21 mouse cellular contexts compared by ENCODE assay signal in the genomic region with DNA sequence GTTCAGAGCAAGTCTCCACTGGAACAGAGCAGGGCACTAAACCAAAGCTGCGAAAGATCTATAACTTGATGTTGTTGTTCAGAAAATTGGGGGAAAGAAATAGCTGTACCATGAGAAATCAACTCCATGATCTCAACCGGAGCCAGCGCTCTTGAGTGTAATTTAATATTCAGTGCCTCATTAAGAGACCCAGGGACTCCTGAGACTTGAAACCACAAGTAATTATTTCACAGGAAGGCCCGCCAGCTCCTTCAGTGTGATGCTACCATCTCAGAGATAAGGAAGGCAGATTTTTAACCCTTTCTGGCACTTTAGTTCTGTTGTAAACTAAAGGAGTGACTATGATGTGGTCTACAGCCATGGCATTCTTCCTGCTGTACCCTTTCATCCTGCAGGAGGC.
DNase-seq lines count a peak whose midpoint lies in the region; ATAC-seq and TF ChIP-seq lines count a peak whose summit lies in the region.
"Had no signal": no experiment of that assay in that cellular context is flagged by ENCODE, and none has a peak within 500 bp of the region (broad histone marks: within the 10 kb centered on the region; RNA-seq: fewer than 3 reads in every experiment).

No protein-coding gene starts in this region.

- no peak for TF ChIP-seq CTCF in brain, embryonic 14.5 days (IDR thresholded peaks at IDR 0.05; ENCODE audit: borderline replicate concordance, extremely low read depth, insufficient read depth, insufficient read length)

- WGBS in hindbrain, embryonic 13.5 days = 54% methylated on average over 4 of the region's 4 CpGs
- WGBS in hindbrain, embryonic 11.5 days = 80% methylated on average over 4 of the region's 4 CpGs
- 61% methylated on average over 4 of the region's 4 CpGs for WGBS in midbrain, embryonic 14.5 days
- 63% methylated on average over 4 of the region's 4 CpGs for WGBS in midbrain, embryonic 16.5 days
- 56% methylated on average over 4 of the region's 4 CpGs for WGBS in neural tube, embryonic 15.5 days

- no peak overlapping the region for H3K4me2 ChIP-seq in hindbrain, embryonic 13.5 days
- no peak overlapping the region for H3K4me2 ChIP-seq in hindbrain, embryonic 11.5 days (replicated peaks; ENCODE audit: low read depth, low read length)
- H3K4me2 ChIP-seq in midbrain, embryonic 14.5 days (ENCODE audit: low read length) = no peak overlapping the region
- no peak overlapping the region for H3K4me2 ChIP-seq in midbrain, embryonic 16.5 days (ENCODE audit: low read length)
- no peak overlapping the region for H3K4me2 ChIP-seq in neural tube, embryonic 15.5 days
- H3K4me2 ChIP-seq: embryonic facial prominence, embryonic 12.5 days; forebrain, embryonic 12.5 days; heart, embryonic 11.5 days; heart, embryonic 15.5 days had no signal

- no peak overlapping the region for H3K9ac ChIP-seq in hindbrain, embryonic 13.5 days
- no peak overlapping the region for H3K9ac ChIP-seq in hindbrain, embryonic 11.5 days (ENCODE audit: low read depth, low read length)
- no peak overlapping the region for H3K9ac ChIP-seq in midbrain, embryonic 14.5 days (replicated peaks; ENCODE audit: low read length)
- H3K9ac ChIP-seq in midbrain, embryonic 16.5 days (ENCODE audit: low read depth, low read length) = no peak overlapping the region
- H3K9ac ChIP-seq in neural tube, embryonic 15.5 days (replicated peaks) = no peak overlapping the region
- H3K9ac ChIP-seq: embryonic facial prominence, embryonic 12.5 days; forebrain, embryonic 12.5 days; forebrain, postnatal 0 days; heart, embryonic 15.5 days had no signal

- peak; percentile 44; the same call in 1 of the 2 replicates for ATAC-seq in hindbrain, embryonic 13.5 days (ENCODE audit: low FRiP score)
- no peak for ATAC-seq in hindbrain, embryonic 11.5 days (ENCODE audit: low FRiP score)
- ATAC-seq in midbrain, embryonic 14.5 days (ENCODE audit: low FRiP score, low TSS enrichment) = no peak
- no peak for ATAC-seq in midbrain, embryonic 16.5 days
- no peak for ATAC-seq in neural tube, embryonic 15.5 days (ENCODE audit: low FRiP score)
- ATAC-seq: activated CD4-positive, CD25-positive, alpha-beta regulatory T cell, adult 4 months; forebrain, postnatal 0 days; Patski had no signal

- 0 out of 2 replicates have a peak, but pooled peaks cover 7% of the 10 kb centered on the region for H3K4me1 ChIP-seq in hindbrain, embryonic 13.5 days (replicated peaks)
- no peaks in the 10 kb centered on the region for H3K4me1 ChIP-seq in hindbrain, embryonic 11.5 days (replicated peaks; ENCODE audit: control insufficient read depth, insufficient read depth, low read length)
- peaks cover 6% of the 10 kb centered on the region; the same call in 1 of the 2 replicates for H3K4me1 ChIP-seq in midbrain, embryonic 14.5 days (ENCODE audit: control insufficient read depth, insufficient read depth, low read length)
- no peaks in the 10 kb centered on the region for H3K4me1 ChIP-seq in midbrain, embryonic 16.5 days (ENCODE audit: control insufficient read depth, insufficient read depth, low read length)
- peaks cover 9% of the 10 kb centered on the region; the same call in 1 of the 2 replicates for H3K4me1 ChIP-seq in neural tube, embryonic 15.5 days
- H3K4me1 ChIP-seq: embryonic facial prominence, embryonic 12.5 days; forebrain, embryonic 12.5 days; heart, embryonic 15.5 days had no signal

- no peaks in the 10 kb centered on the region for H3K27me3 ChIP-seq in hindbrain, embryonic 13.5 days
- H3K27me3 ChIP-seq in hindbrain, embryonic 11.5 days (ENCODE audit: control insufficient read depth, insufficient read depth, low read length) = no peaks in the 10 kb centered on the region
- H3K27me3 ChIP-seq in midbrain, embryonic 14.5 days (ENCODE audit: control insufficient read depth, insufficient read depth, low read length) = no peaks in the 10 kb centered on the region
- H3K27me3 ChIP-seq in midbrain, embryonic 16.5 days (ENCODE audit: control insufficient read depth, insufficient read depth, low read depth, low read length) = no peaks in the 10 kb centered on the region
- H3K27me3 ChIP-seq in neural tube, embryonic 15.5 days (replicated peaks) = no peaks in the 10 kb centered on the region
- H3K27me3 ChIP-seq: embryonic facial prominence, embryonic 12.5 days; forebrain, embryonic 12.5 days; heart, embryonic 15.5 days; Patski had no signal

- no peaks in the 10 kb centered on the region for H3K36me3 ChIP-seq in hindbrain, embryonic 13.5 days
- no peaks in the 10 kb centered on the region for H3K36me3 ChIP-seq in hindbrain, embryonic 11.5 days (ENCODE audit: control insufficient read depth, insufficient read depth, low read length)
- H3K36me3 ChIP-seq in midbrain, embryonic 14.5 days (ENCODE audit: control insufficient read depth, insufficient read depth, low read length) = no peaks in the 10 kb centered on the region
- H3K36me3 ChIP-seq in midbrain, embryonic 16.5 days (ENCODE audit: control insufficient read depth, insufficient read depth, low read length) = no peaks in the 10 kb centered on the region
- no peaks in the 10 kb centered on the region for H3K36me3 ChIP-seq in neural tube, embryonic 15.5 days
- H3K36me3 ChIP-seq: embryonic facial prominence, embryonic 12.5 days; forebrain, embryonic 12.5 days; heart, embryonic 15.5 days had no signal

- H3K4me3 ChIP-seq in hindbrain, embryonic 13.5 days = no peak overlapping the region
- H3K4me3 ChIP-seq in hindbrain, embryonic 11.5 days (ENCODE audit: low read depth, low read length) = no peak overlapping the region
- no peak overlapping the region for H3K4me3 ChIP-seq in midbrain, embryonic 14.5 days (replicated peaks; ENCODE audit: low read depth, low read length)
- no peak overlapping the region for H3K4me3 ChIP-seq in midbrain, embryonic 16.5 days (ENCODE audit: low read depth, low read length)
- H3K4me3 ChIP-seq in neural tube, embryonic 15.5 days (replicated peaks) = no peak overlapping the region
- H3K4me3 ChIP-seq: embryonic facial prominence, embryonic 12.5 days; forebrain, embryonic 12.5 days; heart, adult 2 months; heart, embryonic 15.5 days had no signal

- H3K9me3 ChIP-seq in hindbrain, embryonic 13.5 days = no peaks in the 10 kb centered on the region
- H3K9me3 ChIP-seq in hindbrain, embryonic 11.5 days (ENCODE audit: control insufficient read depth, low read length) = no peaks in the 10 kb centered on the region
- no peaks in the 10 kb centered on the region for H3K9me3 ChIP-seq in midbrain, embryonic 14.5 days (ENCODE audit: control insufficient read depth, low read length)
- no peaks in the 10 kb centered on the region for H3K9me3 ChIP-seq in midbrain, embryonic 16.5 days (replicated peaks; ENCODE audit: control insufficient read depth, low read length, poor library complexity, severe bottlenecking)
- H3K9me3 ChIP-seq in neural tube, embryonic 15.5 days (replicated peaks) = no peaks in the 10 kb centered on the region
- H3K9me3 ChIP-seq: embryonic facial prominence, embryonic 12.5 days; forebrain, embryonic 12.5 days; heart, embryonic 15.5 days had no signal

- DNase-seq in hindbrain, embryonic 11.5 days (ENCODE audit: low spot score) = no peak
- DNase-seq in midbrain, embryonic 14.5 days = peak; percentile 38
- peak; percentile 46 for DNase-seq in brain, embryonic 14.5 days (ENCODE audit: low read depth)
- DNase-seq in cerebellum, adult 11-12 months = no peak
- DNase-seq: adrenal gland, postnatal 14 days; cerebellum, adult 2 months; cerebellum, postnatal 10 days; embryo, embryonic 11 days; forebrain, postnatal 0 days; gastrocnemius, postnatal 14 days; heart, adult 2 months; heart, postnatal 14 days had no signal

- no peak for TF ChIP-seq POLR2A in brain, embryonic 14.5 days (IDR thresholded peaks at IDR 0.05; ENCODE audit: borderline replicate concordance, extremely low read depth, insufficient read depth, insufficient read length, poor library complexity, severe bottlenecking)

- H3K27ac ChIP-seq in hindbrain, embryonic 13.5 days = no peak overlapping the region
- H3K27ac ChIP-seq in hindbrain, embryonic 11.5 days (ENCODE audit: low read depth, low read length) = no peak overlapping the region
- H3K27ac ChIP-seq in midbrain, embryonic 14.5 days (replicated peaks; ENCODE audit: low read depth, low read length) = no peak overlapping the region
- no peak overlapping the region for H3K27ac ChIP-seq in midbrain, embryonic 16.5 days (ENCODE audit: low read length)
- H3K27ac ChIP-seq in neural tube, embryonic 15.5 days (replicated peaks) = 0 out of 2 replicates have a peak overlapping the region, but pooled peaks have one; percentile 28
- H3K27ac ChIP-seq: embryonic facial prominence, embryonic 12.5 days; forebrain, embryonic 12.5 days; heart, adult 2 months; heart, embryonic 15.5 days had no signal

Comparison
In these comparisons a context has a peak if more than half of its experiments do, and no peak if none do; other contexts are left out.
1. DNase-seq: peak in midbrain, embryonic 14.5 days (single experiment) and brain, embryonic 14.5 days (single experiment); none in hindbrain, embryonic 11.5 days (single experiment) and cerebellum, adult 11-12 months (single experiment).